In the genomic region with DNA sequence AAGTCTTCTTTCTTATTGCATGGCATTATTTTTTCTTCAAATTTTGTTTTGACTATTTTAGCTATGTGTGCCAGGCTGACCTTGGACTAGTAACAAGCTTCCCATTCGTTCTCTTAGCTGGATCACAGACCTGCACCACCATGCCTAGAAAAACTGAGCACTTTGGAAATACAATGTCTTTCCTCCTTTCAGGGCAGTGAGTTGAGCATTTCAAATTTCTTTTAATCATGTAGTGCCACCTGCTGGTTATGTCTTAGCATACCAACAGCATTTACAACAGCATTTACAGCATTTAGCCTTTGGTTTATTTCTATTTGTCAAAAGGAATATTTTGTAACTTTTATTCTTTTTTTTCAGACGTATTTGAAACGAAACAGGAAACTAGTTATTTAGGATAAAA, we compare ENCODE assay signal across 8 mouse cellular contexts. TPM values are rescaled to one million over a fixed set of nuclear protein-coding genes. Genes with fewer than 3 reads are reported as not detected.
DNase-seq lines count a peak whose midpoint lies in the region; ATAC-seq and TF ChIP-seq lines count a peak whose summit lies in the region.

No protein-coding gene starts in this region.

- ATAC-seq in hindbrain, embryonic 12.5 days (ENCODE audit: low FRiP score): peak; percentile 29; the same call in 1 of the 2 replicates
- peak; percentile 54 for ATAC-seq in CD4-positive, CD25-positive, alpha-beta regulatory T cell, adult 4 months
- ATAC-seq in forebrain, embryonic 15.5 days (replicated peaks): peak; percentile 67
- no peak for ATAC-seq in lung, postnatal 0 days
- ATAC-seq in stomach, postnatal 0 days (ENCODE audit: low FRiP score, low TSS enrichment): no peak

- no peak overlapping the region for H3K4me2 ChIP-seq in hindbrain, embryonic 12.5 days (replicated peaks)
- H3K4me2 ChIP-seq in forebrain, embryonic 15.5 days (replicated peaks): no peak overlapping the region
- H3K4me2 ChIP-seq in lung, postnatal 0 days (replicated peaks; ENCODE audit: low read depth, low read length): no peak overlapping the region
- no peak overlapping the region for H3K4me2 ChIP-seq in stomach, postnatal 0 days (replicated peaks; ENCODE audit: low read depth)

- WGBS in hindbrain, embryonic 12.5 days: 46% methylated on average over 3 of the region's 3 CpGs
- WGBS in hindbrain, embryonic 10.5 days: 49% methylated on average over 3 of the region's 3 CpGs
- 32% methylated on average over 3 of the region's 3 CpGs for WGBS in forebrain, embryonic 15.5 days
- 31% methylated on average over 3 of the region's 3 CpGs for WGBS in lung, postnatal 0 days
- 24% methylated on average over 3 of the region's 3 CpGs for WGBS in stomach, postnatal 0 days

- H3K9me3 ChIP-seq in hindbrain, embryonic 12.5 days (replicated peaks): no peaks in the 10 kb centered on the region
- H3K9me3 ChIP-seq in hindbrain, embryonic 10.5 days: no peaks in the 10 kb centered on the region
- no peaks in the 10 kb centered on the region for H3K9me3 ChIP-seq in forebrain, embryonic 15.5 days
- H3K9me3 ChIP-seq in lung, postnatal 0 days (ENCODE audit: low read length): no peaks in the 10 kb centered on the region
- no peaks in the 10 kb centered on the region for H3K9me3 ChIP-seq in stomach, postnatal 0 days (ENCODE audit: control insufficient read depth, low read length)

- no peaks in the 10 kb centered on the region for H3K4me1 ChIP-seq in hindbrain, embryonic 12.5 days
- H3K4me1 ChIP-seq in hindbrain, embryonic 10.5 days (replicated peaks): no peaks in the 10 kb centered on the region
- H3K4me1 ChIP-seq in forebrain, embryonic 15.5 days: no peaks in the 10 kb centered on the region
- no peaks in the 10 kb centered on the region for H3K4me1 ChIP-seq in lung, postnatal 0 days (ENCODE audit: insufficient read depth, low read depth, low read length)
- no peaks in the 10 kb centered on the region for H3K4me1 ChIP-seq in stomach, postnatal 0 days (replicated peaks; ENCODE audit: control insufficient read depth, insufficient read depth)

- no peak overlapping the region for H3K9ac ChIP-seq in hindbrain, embryonic 12.5 days
- H3K9ac ChIP-seq in forebrain, embryonic 15.5 days (replicated peaks): no peak overlapping the region
- H3K9ac ChIP-seq in lung, postnatal 0 days (replicated peaks; ENCODE audit: low read depth): no peak overlapping the region
- H3K9ac ChIP-seq in stomach, postnatal 0 days (ENCODE audit: low read length): no peak overlapping the region

- H3K27ac ChIP-seq in hindbrain, embryonic 12.5 days: no peak overlapping the region
- H3K27ac ChIP-seq in hindbrain, embryonic 10.5 days: no peak overlapping the region
- H3K27ac ChIP-seq in forebrain, embryonic 15.5 days (replicated peaks): no peak overlapping the region
- no peak overlapping the region for H3K27ac ChIP-seq in lung, postnatal 0 days (ENCODE audit: low read length)
- H3K27ac ChIP-seq in stomach, postnatal 0 days (replicated peaks): no peak overlapping the region

- no peak for DNase-seq in hindbrain, embryonic 10.5 days (ENCODE audit: low spot score)
- peak; percentile 85 for DNase-seq in brain, embryonic 14.5 days (ENCODE audit: low read depth)
- DNase-seq in lung, postnatal 0 days (ENCODE audit: low spot score): peak; percentile 77
- no peak for DNase-seq in stomach, postnatal 0 days (ENCODE audit: low spot score)
- DNase-seq in urinary bladder, postnatal 36 days (ENCODE audit: low spot score in 2 of 2): no peak

- TF ChIP-seq CTCF in brain, embryonic 14.5 days (IDR thresholded peaks at IDR 0.05; ENCODE audit: borderline replicate concordance, extremely low read depth, insufficient read depth, insufficient read length): peak; percentile 43; the same call in 1 of the 2 replicates
- peak; percentile 79 for TF ChIP-seq CTCF in lung, postnatal 0 days (IDR thresholded peaks at IDR 0.05)
- peak; percentile 88 for TF ChIP-seq CTCF in stomach, postnatal 0 days (IDR thresholded peaks at IDR 0.05; ENCODE audit: low read depth)

- H3K4me3 ChIP-seq in hindbrain, embryonic 12.5 days: no peak overlapping the region
- H3K4me3 ChIP-seq in hindbrain, embryonic 10.5 days: no peak overlapping the region
- no peak overlapping the region for H3K4me3 ChIP-seq in forebrain, embryonic 15.5 days
- no peak overlapping the region for H3K4me3 ChIP-seq in lung, postnatal 0 days (ENCODE audit: low read depth, low read length)
- H3K4me3 ChIP-seq in stomach, postnatal 0 days (ENCODE audit: low read depth, low read length): no peak overlapping the region

- no peaks in the 10 kb centered on the region for H3K36me3 ChIP-seq in hindbrain, embryonic 12.5 days
- no peaks in the 10 kb centered on the region for H3K36me3 ChIP-seq in hindbrain, embryonic 10.5 days
- no peaks in the 10 kb centered on the region for H3K36me3 ChIP-seq in forebrain, embryonic 15.5 days
- no peaks in the 10 kb centered on the region for H3K36me3 ChIP-seq in lung, postnatal 0 days (ENCODE audit: insufficient read depth, low read length)
- no peaks in the 10 kb centered on the region for H3K36me3 ChIP-seq in stomach, postnatal 0 days (ENCODE audit: control insufficient read depth, insufficient read depth, low read length)

- no peaks in the 10 kb centered on the region for H3K27me3 ChIP-seq in hindbrain, embryonic 12.5 days
- H3K27me3 ChIP-seq in hindbrain, embryonic 10.5 days (ENCODE audit: insufficient read depth, poor library complexity, severe bottlenecking): no peaks in the 10 kb centered on the region
- H3K27me3 ChIP-seq in forebrain, embryonic 15.5 days: no peaks in the 10 kb centered on the region
- H3K27me3 ChIP-seq in lung, postnatal 0 days (replicated peaks; ENCODE audit: insufficient read depth, low read length): no peaks in the 10 kb centered on the region
- H3K27me3 ChIP-seq in stomach, postnatal 0 days (ENCODE audit: control insufficient read depth, insufficient read depth, low read length): no peaks in the 10 kb centered on the region

- no peak for TF ChIP-seq POLR2A in brain, embryonic 14.5 days (IDR thresholded peaks at IDR 0.05; ENCODE audit: borderline replicate concordance, extremely low read depth, insufficient read depth, insufficient read length, poor library complexity, severe bottlenecking)

- TF ChIP-seq EP300 in lung, postnatal 0 days (IDR thresholded peaks at IDR 0.05): no peak
- TF ChIP-seq EP300 in stomach, postnatal 0 days (optimal IDR thresholded peaks at IDR 0.05): no peak

RNA-seq across cellular contexts. Expression of gene Pign, which starts 33.0 kb away (rescaled TPM):
- polyA plus RNA-seq in hindbrain, embryonic 12.5 days (2016; fragmentation: Nextera tagmentation; extraction: Ambion mirVana): 16.9 and 18.7 TPM in 2 replicates
- polyA plus RNA-seq in hindbrain, embryonic 10.5 days (2016; fragmentation: Nextera tagmentation; extraction: Ambion mirVana): 9.9 and 11.0 TPM in 2 replicates
- 10 to 100 TPM; 16.4 to 18.6 TPM for polyA plus RNA-seq in CD4-positive, CD25-positive, alpha-beta regulatory T cell, adult 4 months (2017; shearing (Covaris generic))
- polyA plus RNA-seq in brain, embryonic 14.5 days (2012; rRNA removed): 15.0 and 21.5 TPM in 2 replicates
- polyA plus RNA-seq in forebrain, embryonic 15.5 days (2015; fragmentation: Nextera tagmentation; extraction: Ambion mirVana): 9.3 and 9.9 TPM in 2 replicates
- polyA plus RNA-seq in lung, postnatal 0 days (2015; fragmentation: Nextera tagmentation; extraction: Ambion mirVana): 8.9 and 12.5 TPM in 2 replicates
- polyA plus RNA-seq in stomach, postnatal 0 days (2015; fragmentation: Nextera tagmentation; extraction: Ambion mirVana): 5.0 and 5.6 TPM in 2 replicates

RNA-seq across cellular contexts. Expression of gene Relch, which starts 33.2 kb away (rescaled TPM):
- polyA plus RNA-seq in hindbrain, embryonic 12.5 days (2016; fragmentation: Nextera tagmentation; extraction: Ambion mirVana): 45.4 and 52.7 TPM in 2 replicates
- 26.0 and 29.2 TPM in 2 replicates for polyA plus RNA-seq in hindbrain, embryonic 10.5 days (2016; fragmentation: Nextera tagmentation; extraction: Ambion mirVana)
- polyA plus RNA-seq in CD4-positive, CD25-positive, alpha-beta regulatory T cell, adult 4 months (2017; shearing (Covaris generic)): 10 to 100 TPM; 45.9 to 53.2 TPM
- polyA plus RNA-seq in brain, embryonic 14.5 days (2012; rRNA removed): 43.6 and 49.1 TPM in 2 replicates
- polyA plus RNA-seq in forebrain, embryonic 15.5 days (2015; fragmentation: Nextera tagmentation; extraction: Ambion mirVana): 47.9 and 48.8 TPM in 2 replicates
- polyA plus RNA-seq in lung, postnatal 0 days (2015; fragmentation: Nextera tagmentation; extraction: Ambion mirVana): 21.0 and 21.3 TPM in 2 replicates
- 19.9 and 21.5 TPM in 2 replicates for polyA plus RNA-seq in stomach, postnatal 0 days (2015; fragmentation: Nextera tagmentation; extraction: Ambion mirVana)

Comparison
In these comparisons a context has a peak if more than half of its experiments do, and no peak if none do; other contexts are left out.
1. ATAC-seq: peak in hindbrain, embryonic 12.5 days (single experiment), CD4-positive, CD25-positive, alpha-beta regulatory T cell, adult 4 months (single experiment) and forebrain, embryonic 15.5 days (single experiment); none in lung, postnatal 0 days (single experiment) and stomach, postnatal 0 days (single experiment).
2. DNase-seq: peak in brain, embryonic 14.5 days (single experiment) and lung, postnatal 0 days (single experiment); none in hindbrain, embryonic 10.5 days (single experiment), stomach, postnatal 0 days (single experiment) and urinary bladder, postnatal 36 days (0 of 2).
3. Peak in every context shown above with its lines, with median percentiles within 50 percentile points of each other: CTCF ChIP-seq.